25 mouse cellular contexts compared by ENCODE assay signal in genomic region chr1:107533736-107534135, GRCm38 (mm10). TPM values are rescaled to one million over a fixed set of nuclear protein-coding genes. Genes with fewer than 3 reads are reported as not detected.
DNase-seq lines count a peak whose midpoint lies in the region; ATAC-seq lines count a peak whose summit lies in the region.
"Had no signal": no experiment of that assay in that cellular context is flagged by ENCODE, and none has a peak within 500 bp of the region (broad histone marks: within the 10 kb centered on the region; RNA-seq: fewer than 3 reads in every experiment).

No protein-coding gene starts in this region.

- no peak overlapping the region for H3K4me2 ChIP-seq in forebrain, embryonic 11.5 days (ENCODE audit: low read depth, low read length, severe bottlenecking)
- H3K4me2 ChIP-seq: heart, embryonic 13.5 days; hindbrain, embryonic 13.5 days; intestine, embryonic 15.5 days had no signal

- peak; percentile 5 for DNase-seq in A20 (ENCODE audit: low read depth, low spot score)
- no peak for DNase-seq in heart, postnatal 25 days (ENCODE audit: low spot score)
- DNase-seq in forebrain, embryonic 11.5 days (ENCODE audit: low spot score), result no peak
- no peak for DNase-seq in adrenal gland, adult 2 months
- DNase-seq: adrenal gland, postnatal 14 days; cerebellum, adult 11 months; cerebellum, adult 8-10 months; cerebellum, postnatal 10 days; cerebellum, postnatal 36 days; forebrain, postnatal 0 days; gastrocnemius, adult 2 months; gastrocnemius, postnatal 14 days; heart, adult 2 months; heart, postnatal 14 days; kidney, adult 11 months had no signal

- H3K36me3 ChIP-seq in megakaryocyte, embryonic 14.5 days (replicated peaks; ENCODE audit: low read length), result peaks cover 66% of the 10 kb centered on the region
- H3K36me3 ChIP-seq in forebrain, embryonic 11.5 days (ENCODE audit: control insufficient read depth, insufficient read depth, low read length), result no peaks in the 10 kb centered on the region
- H3K36me3 ChIP-seq: forebrain, embryonic 10.5 days; heart, embryonic 10.5 days; heart, embryonic 13.5 days; hindbrain, embryonic 10.5 days; hindbrain, embryonic 13.5 days; intestine, embryonic 15.5 days had no signal

- no peak overlapping the region for H3K9ac ChIP-seq in forebrain, embryonic 11.5 days (ENCODE audit: low read length)
- H3K9ac ChIP-seq: forebrain, postnatal 0 days; heart, embryonic 13.5 days; hindbrain, embryonic 13.5 days; intestine, embryonic 15.5 days had no signal

- H3K9me3 ChIP-seq in megakaryocyte, embryonic 14.5 days, result no peaks in the 10 kb centered on the region
- H3K9me3 ChIP-seq in forebrain, embryonic 11.5 days (ENCODE audit: control insufficient read depth, low read length), result no peaks in the 10 kb centered on the region
- H3K9me3 ChIP-seq: forebrain, embryonic 10.5 days; heart, embryonic 10.5 days; heart, embryonic 13.5 days; hindbrain, embryonic 10.5 days; hindbrain, embryonic 13.5 days; intestine, embryonic 15.5 days had no signal

- intact Hi-C loops in heart, postnatal 25 days (cut with DNase I), result no loop called here

- ATAC-seq in granulocyte monocyte progenitor cell, adult 5-6 weeks (replicated peaks; ENCODE audit: poor library complexity, severe bottlenecking), result peak; percentile 49; the same call in 1 of the 2 replicates
- ATAC-seq in forebrain, embryonic 11.5 days (replicated peaks; ENCODE audit: low FRiP score), result no peak
- ATAC-seq: forebrain, embryonic 14.5 days; forebrain, postnatal 0 days; hindbrain, embryonic 16.5 days; intestine, embryonic 15.5 days had no signal

- H3K4me1 ChIP-seq in megakaryocyte, embryonic 14.5 days, result peaks cover 67% of the 10 kb centered on the region
- H3K4me1 ChIP-seq in forebrain, embryonic 11.5 days (replicated peaks; ENCODE audit: control insufficient read depth, insufficient read depth, low read length), result no peaks in the 10 kb centered on the region
- H3K4me1 ChIP-seq: forebrain, embryonic 10.5 days; heart, embryonic 10.5 days; heart, embryonic 13.5 days; intestine, embryonic 15.5 days had no signal

- no peak overlapping the region for H3K27ac ChIP-seq in forebrain, embryonic 11.5 days (ENCODE audit: low read depth, low read length)
- H3K27ac ChIP-seq: forebrain, embryonic 10.5 days; gastrocnemius, adult 2 months; heart, adult 2 months; heart, embryonic 10.5 days; heart, embryonic 13.5 days; hindbrain, embryonic 10.5 days; hindbrain, embryonic 13.5 days; intestine, embryonic 15.5 days had no signal

- peak overlapping the region; percentile 57 for H3K4me3 ChIP-seq in megakaryocyte, embryonic 14.5 days (replicated peaks)
- no peak overlapping the region for H3K4me3 ChIP-seq in forebrain, embryonic 11.5 days (ENCODE audit: low read depth, low read length)
- H3K4me3 ChIP-seq: forebrain, embryonic 10.5 days; gastrocnemius, adult 2 months; heart, adult 2 months; heart, embryonic 10.5 days; heart, embryonic 13.5 days; hindbrain, embryonic 10.5 days; hindbrain, embryonic 13.5 days; intestine, embryonic 15.5 days had no signal

- H3K27me3 ChIP-seq in megakaryocyte, embryonic 14.5 days (replicated peaks), result no peaks in the 10 kb centered on the region
- no peaks in the 10 kb centered on the region for H3K27me3 ChIP-seq in forebrain, embryonic 11.5 days (ENCODE audit: control insufficient read depth, insufficient read depth, low read length)
- H3K27me3 ChIP-seq: heart, embryonic 13.5 days; hindbrain, embryonic 13.5 days; intestine, embryonic 15.5 days had no signal

- WGBS in forebrain, embryonic 11.5 days, result 87% methylated on average over 3 of the region's 3 CpGs

RNA-seq across cellular contexts. Expression of gene Serpinb2, which starts 22.5 kb away (rescaled TPM):
- not detected in 2 replicates for total RNA-seq in granulocyte monocyte progenitor cell, adult 5-6 weeks (2014; fragmentation: Nextera tagmentation)
- 0.22 and 0.46 TPM in 2 replicates for total RNA-seq in granulocyte monocyte progenitor cell, adult 5-6 weeks (2017)
- polyA plus RNA-seq in megakaryocyte, embryonic 14.5 days (2012; ENCODE audit: insufficient read depth, low replicate concordance), result 45.8 and 210 TPM in 2 replicates
- under 1 TPM; 0.78 to 0.89 TPM for total RNA-seq in heart, postnatal 25 days (2021)
- 0.33 and 0.39 TPM in 2 replicates for polyA plus RNA-seq in forebrain, embryonic 11.5 days (2014; fragmentation: Nextera tagmentation; extraction: Ambion mirVana)
- total RNA-seq in adrenal gland, adult 2 months (2021), result under 1 TPM; 0.41 to 0.72 TPM
- not detected in 2 replicates for polyA plus RNA-seq in adrenal gland, adult 2 months (2012; rRNA removed)
- total RNA-seq: gastrocnemius, adult 2 months; gastrocnemius, postnatal 14 days had no signal
- polyA plus RNA-seq: forebrain, embryonic 10.5 days; heart, embryonic 13.5 days had no signal

RNA-seq across cellular contexts. Expression of gene Serpinb8, which starts 56.1 kb away (rescaled TPM):
- total RNA-seq in granulocyte monocyte progenitor cell, adult 5-6 weeks (2014; fragmentation: Nextera tagmentation), result 0.68 and 0.82 TPM in 2 replicates
- total RNA-seq in granulocyte monocyte progenitor cell, adult 5-6 weeks (2017), result 0.52 TPM in 1 of 2 replicates, not detected in the other
- 0.26 TPM in 1 of 2 replicates, not detected in the other for polyA plus RNA-seq in megakaryocyte, embryonic 14.5 days (2012; ENCODE audit: insufficient read depth, low replicate concordance)
- 1 to 10 TPM; 2.6 to 3.2 TPM for total RNA-seq in heart, postnatal 25 days (2021)
- polyA plus RNA-seq in forebrain, embryonic 11.5 days (2014; fragmentation: Nextera tagmentation; extraction: Ambion mirVana), result 0.07 and 0.15 TPM in 2 replicates
- 1 to 10 TPM; 2.9 to 5.3 TPM for total RNA-seq in adrenal gland, adult 2 months (2021)
- 0.35 and 0.48 TPM in 2 replicates for polyA plus RNA-seq in adrenal gland, adult 2 months (2012; rRNA removed)
